Mouse (Mus musculus) bone marrow macrophage, adult 2 months (primary cell): ENCODE measurements around the gene Dock8.

Experiments
- CTCF ChIP-seq: IDR thresholded peaks from 2 replicates; pipeline ENCODE4 v1.5.1; 2012; ENCODE audit warnings: low read depth, mild to moderate bottlenecking, low read length, moderate library complexity
- POLR2A ChIP-seq: IDR thresholded peaks from 2 replicates; pipeline ENCODE4 v1.6.1; 2012; ENCODE audit warnings: mild to moderate bottlenecking, low read depth, low read length, borderline replicate concordance

DNA sequence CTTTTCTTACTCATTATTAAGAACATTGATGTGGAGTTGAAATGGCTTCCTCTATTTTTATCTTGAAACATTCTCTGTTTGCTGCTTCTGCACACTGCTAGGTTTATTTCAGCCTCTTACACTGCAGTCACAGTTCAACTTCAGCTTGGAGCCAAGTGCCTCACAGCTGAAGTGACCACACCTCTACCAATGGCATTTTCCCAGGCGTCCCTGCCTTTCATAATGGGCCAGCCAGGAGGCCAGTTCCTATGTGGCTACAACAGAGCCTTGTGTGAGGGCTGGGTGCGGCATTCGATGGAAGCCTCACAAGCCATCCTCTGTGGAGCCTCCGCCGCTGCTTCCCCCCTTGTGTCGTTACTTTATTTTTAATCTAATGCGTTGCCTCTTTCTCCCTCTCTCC lies 78.3 kb downstream of the Dock8 start:
- TF ChIP-seq POLR2A: no peak
- TF ChIP-seq CTCF: no peak
